Mouse (Mus musculus) embryonic fibroblast, embryonic 13.5 days (primary cell): Measurements from ENCODE around the gene Zbtb17.

Source experiments
- CTCF ChIP-seq: IDR thresholded peaks from 2 replicates; pipeline ENCODE4 v1.5.1; 2011; ENCODE audit warnings: mild to moderate bottlenecking, control low read depth, low read length, moderate library complexity, borderline replicate concordance; ENCODE audit not compliant: insufficient read depth
- POLR2A ChIP-seq: IDR thresholded peaks from 2 replicates; pipeline ENCODE4 v1.6.1; 2011; ENCODE audit warnings: low read depth, mild to moderate bottlenecking, control low read depth, low read length, moderate library complexity

- TF ChIP-seq CTCF (no peak), POLR2A (no peak)
Measured at GRCm38 (mm10) chr4:141471491-141471890, 27.0 kb downstream of the Zbtb17 start.
